8 mouse cellular contexts compared by ENCODE assay signal in genomic region chr1:178146915-178147314, GRCm38 (mm10). TPM values are rescaled to one million over a fixed set of nuclear protein-coding genes. Genes with fewer than 3 reads are reported as not detected.
DNase-seq lines count a peak whose midpoint lies in the region; ATAC-seq and TF ChIP-seq lines count a peak whose summit lies in the region.
"Not testable (repeated sequence)": the region's sequence is repeated elsewhere in the genome, so short reads cannot be mapped to it uniquely, and the experiment has no call there.

No protein-coding gene starts in this region.

- not testable (repeated sequence) for H3K4me3 ChIP-seq in MEL (ENCODE audit: control insufficient read depth in 1 of 2, insufficient read depth in 1 of 2, low read depth in 2 of 2, low read length in 2 of 2); embryonic facial prominence, embryonic 11.5 days (ENCODE audit: low read depth, low read length); forebrain, embryonic 14.5 days (ENCODE audit: low read depth, low read length); intestine, embryonic 15.5 days (replicated peaks); limb, embryonic 10.5 days; midbrain, embryonic 11.5 days (ENCODE audit: low read depth, low read length); stomach, postnatal 0 days (ENCODE audit: low read depth, low read length)

- not testable (repeated sequence) for H3K4me2 ChIP-seq in embryonic facial prominence, embryonic 11.5 days (ENCODE audit: low read depth, low read length); forebrain, embryonic 14.5 days (ENCODE audit: low read length); intestine, embryonic 15.5 days (replicated peaks); midbrain, embryonic 11.5 days; stomach, postnatal 0 days (replicated peaks; ENCODE audit: low read depth)

- not testable (repeated sequence) for H3K27me3 ChIP-seq in MEL (ENCODE audit: control insufficient read depth in 1 of 2, insufficient read depth in 2 of 2, low read length in 2 of 2); embryonic facial prominence, embryonic 11.5 days (ENCODE audit: control insufficient read depth, insufficient read depth, low read length); forebrain, embryonic 14.5 days (replicated peaks; ENCODE audit: control insufficient read depth, insufficient read depth, low read length); intestine, embryonic 15.5 days (replicated peaks); limb, embryonic 10.5 days (ENCODE audit: low read depth, poor library complexity, severe bottlenecking); midbrain, embryonic 11.5 days (ENCODE audit: control insufficient read depth, insufficient read depth, low read length); stomach, postnatal 0 days (ENCODE audit: control insufficient read depth, insufficient read depth, low read length)

- DNase-seq in MEL (ENCODE audit: low read depth, low spot score) = peak; percentile 14
- DNase-seq in adrenal gland, postnatal 36 days = peak; percentile 5 to 38
- DNase-seq in embryonic facial prominence, embryonic 11.5 days (ENCODE audit: low spot score) = peak; percentile 1
- DNase-seq in forebrain, embryonic 14.5 days (ENCODE audit: low spot score) = peak; percentile 4
- DNase-seq in limb, embryonic 10.5 days (ENCODE audit: low spot score); stomach, postnatal 0 days (ENCODE audit: low spot score): not testable (repeated sequence)
- DNase-seq in midbrain, embryonic 11.5 days (ENCODE audit: low spot score, missing footprints) = peak; percentile 82

- not testable (repeated sequence) for TF ChIP-seq EP300 in MEL (IDR thresholded peaks at IDR 0.05; ENCODE audit: low read depth in 1 of 2, low read length in 2 of 2); stomach, postnatal 0 days (optimal IDR thresholded peaks at IDR 0.05)

- H3K4me1 ChIP-seq in MEL (ENCODE audit: control insufficient read depth in 1 of 2, insufficient read depth in 2 of 2, low read length in 2 of 2); embryonic facial prominence, embryonic 11.5 days (ENCODE audit: control insufficient read depth, insufficient read depth, low read length); forebrain, embryonic 14.5 days (ENCODE audit: control insufficient read depth, insufficient read depth, low read length); intestine, embryonic 15.5 days (replicated peaks); limb, embryonic 10.5 days; midbrain, embryonic 11.5 days (ENCODE audit: control insufficient read depth, insufficient read depth, low read length); stomach, postnatal 0 days (replicated peaks; ENCODE audit: control insufficient read depth, insufficient read depth): not testable (repeated sequence)

- not testable (repeated sequence) for H3K9me3 ChIP-seq in MEL (replicated peaks; ENCODE audit: insufficient read depth, low read length); embryonic facial prominence, embryonic 11.5 days (replicated peaks; ENCODE audit: control insufficient read depth, low read length); forebrain, embryonic 14.5 days (replicated peaks; ENCODE audit: control insufficient read depth, low read length); intestine, embryonic 15.5 days; limb, embryonic 10.5 days (replicated peaks); midbrain, embryonic 11.5 days (ENCODE audit: control insufficient read depth, low read length); stomach, postnatal 0 days (ENCODE audit: control insufficient read depth, low read length)

- not testable (repeated sequence) for H3K36me3 ChIP-seq in MEL (ENCODE audit: control insufficient read depth in 1 of 2, insufficient read depth in 2 of 2, low read length in 2 of 2); embryonic facial prominence, embryonic 11.5 days (replicated peaks; ENCODE audit: control insufficient read depth, insufficient read depth, low read depth, low read length); forebrain, embryonic 14.5 days (ENCODE audit: control insufficient read depth, insufficient read depth, low read length); intestine, embryonic 15.5 days; limb, embryonic 10.5 days; midbrain, embryonic 11.5 days (ENCODE audit: control insufficient read depth, insufficient read depth, low read length); stomach, postnatal 0 days (ENCODE audit: control insufficient read depth, insufficient read depth, low read length)

- H3K9ac ChIP-seq in MEL (ENCODE audit: control insufficient read depth, low read depth, low read length, poor library complexity, severe bottlenecking); embryonic facial prominence, embryonic 11.5 days (replicated peaks; ENCODE audit: low read length); forebrain, embryonic 14.5 days (ENCODE audit: low read length); intestine, embryonic 15.5 days; midbrain, embryonic 11.5 days (ENCODE audit: low read length); stomach, postnatal 0 days (ENCODE audit: low read length): not testable (repeated sequence)

- ATAC-seq in embryonic facial prominence, embryonic 11.5 days (replicated peaks; ENCODE audit: insufficient number of reproducible peaks, low FRiP score, low TSS enrichment, low read depth) = not testable (repeated sequence)
- ATAC-seq in forebrain, embryonic 14.5 days = 0 out of 2 replicates have a peak, but pooled peaks have one; percentile 32
- 0 out of 2 replicates have a peak, but pooled peaks have one; percentile 43 for ATAC-seq in intestine, embryonic 15.5 days
- ATAC-seq in midbrain, embryonic 11.5 days (ENCODE audit: low FRiP score) = peak; percentile 42; the same call in 1 of the 2 replicates
- ATAC-seq in stomach, postnatal 0 days (ENCODE audit: low FRiP score, low TSS enrichment) = 0 out of 2 replicates have a peak, but pooled peaks have one; percentile 21

- 55% methylated on average over 3 of the region's 4 CpGs for WGBS in embryonic facial prominence, embryonic 11.5 days
- 51% methylated on average over 3 of the region's 4 CpGs for WGBS in forebrain, embryonic 14.5 days
- 54% methylated on average over 4 of the region's 4 CpGs for WGBS in intestine, embryonic 15.5 days
- WGBS in limb, embryonic 10.5 days = 57% methylated on average over 4 of the region's 4 CpGs
- 53% methylated on average over 3 of the region's 4 CpGs for WGBS in midbrain, embryonic 11.5 days
- 31% methylated on average over 4 of the region's 4 CpGs for WGBS in stomach, postnatal 0 days

- H3K79me2 ChIP-seq in MEL (ENCODE audit: control insufficient read depth, insufficient read depth, low read length, poor library complexity) = not testable (repeated sequence)

- not testable (repeated sequence) for TF ChIP-seq RAD21 in MEL (IDR thresholded peaks at IDR 0.05; ENCODE audit: low read depth, low read length)

- not testable (repeated sequence) for TF ChIP-seq CTCF in MEL (IDR thresholded peaks at IDR 0.05 in 2 of 3, conservative IDR thresholded peaks at IDR 0.05 in 1 of 3; ENCODE audit: control insufficient read depth in 1 of 3, insufficient read depth in 1 of 3, low read depth in 2 of 3, low read length in 3 of 3, poor library complexity in 1 of 3, severe bottlenecking in 1 of 3); stomach, postnatal 0 days (IDR thresholded peaks at IDR 0.05; ENCODE audit: low read depth)

- not testable (repeated sequence) for TF ChIP-seq POLR2A in MEL (IDR thresholded peaks at IDR 0.05; ENCODE audit: control insufficient read depth in 1 of 2, insufficient read depth in 1 of 2, low read depth in 1 of 2, low read length in 2 of 2, poor library complexity in 1 of 2)

- not testable (repeated sequence) for H3K27ac ChIP-seq in MEL (ENCODE audit: control insufficient read depth, low read depth, low read length); embryonic facial prominence, embryonic 11.5 days (replicated peaks; ENCODE audit: low read depth, low read length); forebrain, embryonic 14.5 days (ENCODE audit: low read depth, low read length); intestine, embryonic 15.5 days; midbrain, embryonic 11.5 days (ENCODE audit: low read depth, low read length); stomach, postnatal 0 days (replicated peaks)
- H3K27ac ChIP-seq in limb, embryonic 10.5 days = peak overlapping the region; percentile 36; the same call in 1 of the 2 replicates

RNA-seq across cellular contexts. Expression of gene Desi2, which starts 40.3 kb away (rescaled TPM):
- total RNA-seq in MEL (2012; rRNA removed) = 16.4 and 16.9 TPM in 2 replicates
- polyA plus RNA-seq in MEL (2012; ENCODE audit: insufficient read depth in 1 of 2, insufficient read length in 2 of 2, low read depth in 1 of 2, low replicate concordance in 2 of 2, missing spikeins in 1 of 2) = 10 to 100 TPM in 1 of 2 experiments, not detected in 1; 22.3 TPM
- total RNA-seq in adrenal gland, postnatal 36 days (2021) = 10 to 100 TPM; 22.5 to 25.7 TPM
- 15.9 and 17.8 TPM in 2 replicates for polyA plus RNA-seq in embryonic facial prominence, embryonic 11.5 days (2014; fragmentation: Nextera tagmentation; extraction: Ambion mirVana)
- polyA plus RNA-seq in forebrain, embryonic 14.5 days (2014; fragmentation: Nextera tagmentation; extraction: Ambion mirVana) = 10.2 and 14.7 TPM in 2 replicates
- 20.0 and 24.3 TPM in 2 replicates for polyA plus RNA-seq in intestine, embryonic 15.5 days (2015; fragmentation: Nextera tagmentation; extraction: Ambion mirVana)
- polyA plus RNA-seq in limb, embryonic 10.5 days (2016; fragmentation: Nextera tagmentation; extraction: Ambion mirVana) = 14.2 and 14.5 TPM in 2 replicates
- 17.8 and 18.5 TPM in 2 replicates for polyA plus RNA-seq in midbrain, embryonic 11.5 days (2014; fragmentation: Nextera tagmentation; extraction: Ambion mirVana)
- polyA plus RNA-seq in stomach, postnatal 0 days (2015; fragmentation: Nextera tagmentation; extraction: Ambion mirVana) = 27.2 and 29.4 TPM in 2 replicates
